Mouse (Mus musculus): ENCODE results near the gene Apeh.
A peak's percentile ranks its signal among the peaks of the same experiment; 100 is the strongest.

The Apeh gene

GRCm38 (mm10) chr9:108051184-108051930, 43.0 kb downstream of the Apeh start:
- DNase-seq (ENCODE audit: extremely low spot score), result no peak

GRCm38 (mm10) chr9:108049561-108050251, 44.7 kb downstream of the Apeh start:
- no peak for DNase-seq (ENCODE audit: extremely low spot score)

- DNase-seq (ENCODE audit: extremely low spot score), result peak; percentile 94
Measured at GRCm38 (mm10) chr9:108049016-108049455, 45.4 kb downstream of the Apeh start, which contains the start of gene Gmppb. Gene Gmppb (plus strand): TSS chr9:108049242.

- no peak for DNase-seq (ENCODE audit: extremely low spot score)
Measured at GRCm38 (mm10) chr9:108048566-108048955, 45.8 kb downstream of the Apeh start.

GRCm38 (mm10) chr9:108047601-108048565, 46.5 kb downstream of the Apeh start:
- DNase-seq (ENCODE audit: extremely low spot score), result no peak

- DNase-seq (ENCODE audit: extremely low spot score), result no peak
Measured at GRCm38 (mm10) chr9:108046582-108046981, 47.8 kb downstream of the Apeh start.

GRCm38 (mm10) chr9:108044751-108045492, 49.5 kb downstream of the Apeh start:
- DNase-seq (ENCODE audit: extremely low spot score), result no peak
